Mouse (Mus musculus): ENCODE measurements around the gene Zdhhc1.

GRCm38 (mm10) chr8:105468002-105468720 is 28.5 kb downstream of the Zdhhc1 start:
- TF ChIP-seq CTCF (IDR thresholded peaks at IDR 0.05; ENCODE audit: insufficient read depth, low read length), result no peak
- no peak for TF ChIP-seq POLR2A (IDR thresholded peaks at IDR 0.05; ENCODE audit: borderline replicate concordance, extremely low read depth, low read depth, low read length)

All from lung, adult 2 months (tissue).